Mouse (Mus musculus) E14TG2a.4 (cell line): ENCODE data around the gene Kcnip3.

ENCODE experiments used
- CTCF ChIP-seq: conservative IDR thresholded peaks from 2 replicates; pipeline ENCODE4 v1.5.1; 2014; ENCODE audit warnings: low read length
- NANOG ChIP-seq: IDR thresholded peaks from 2 replicates; pipeline ENCODE4 v1.6.1; 2014; ENCODE audit warnings: borderline replicate concordance, low read length, mixed read lengths

DNA sequence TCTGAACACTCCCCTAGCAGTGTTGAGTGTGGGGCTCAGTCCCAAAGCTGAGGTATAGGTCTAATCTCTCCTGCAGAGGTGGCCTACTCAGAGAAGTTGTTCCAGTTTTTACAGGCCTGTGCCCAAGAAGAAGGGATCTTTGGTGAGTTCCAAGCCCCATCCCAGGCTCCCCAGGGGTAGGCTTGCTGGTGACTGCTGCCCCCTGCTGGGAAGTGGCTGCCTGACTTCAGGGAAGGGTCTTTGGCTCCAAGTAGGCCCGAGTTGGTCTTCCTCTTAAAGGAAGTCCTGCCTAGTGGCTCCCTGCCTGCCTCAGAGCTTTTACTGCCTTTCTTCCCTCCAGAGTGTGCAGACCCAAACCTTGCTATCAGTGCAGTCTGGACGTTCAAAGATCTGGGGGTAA is 86.8 kb downstream of the Kcnip3 start:
- TF ChIP-seq CTCF (peak; percentile 34; the same call in 1 of the 2 replicates), NANOG (no peak)
